Mouse (Mus musculus) C2C12 (cell line): ENCODE results near the gene Ccdc61.

Source experiments
- CTCF ChIP-seq: IDR thresholded peaks from one replicate; pipeline ENCODE4 v1.5.1; 2011; ENCODE audit not compliant: control insufficient read depth, insufficient read depth, insufficient read length
- MYOD1 ChIP-seq: IDR thresholded peaks from one replicate; pipeline ENCODE4 v1.6.1; 2011; ENCODE audit warnings: low read depth; ENCODE audit not compliant: control insufficient read depth, insufficient read length

GRCm38 (mm10) chr7:18957569-18958383 lies 47.6 kb upstream of the Ccdc61 start:
- TF ChIP-seq CTCF (no peak), MYOD1 (peak; percentile 35)
